Mouse (Mus musculus) bone marrow macrophage, adult 2 months (primary cell): ENCODE measurements around the gene Gm20937. TPM values are rescaled to one million over a fixed set of nuclear protein-coding genes. Genes with fewer than 3 reads are reported as not detected.
"Not testable (repeated sequence)": the region's sequence is repeated elsewhere in the genome, so short reads cannot be mapped to it uniquely, and the experiment has no call there.

Experiments used
- H3K27ac ChIP-seq: 2 replicates; pipeline ENCODE4 v1.5.1; 2012; ENCODE audit warnings: low read depth, low read length; ENCODE audit not compliant: insufficient read depth
- H3K4me1 ChIP-seq: 2 replicates; pipeline ENCODE4 v1.6.1; 2012; ENCODE audit warnings: low read length; ENCODE audit not compliant: control insufficient read depth, insufficient read depth
- H3K4me3 ChIP-seq: 2 replicates; pipeline ENCODE4 v1.5.1; 2012; ENCODE audit warnings: mild to moderate bottlenecking, low read length, moderate library complexity; ENCODE audit not compliant: insufficient read depth
- polyA plus RNA-seq: library from polyadenylated mRNA; stranded (reverse); fragments of >200 nt; gene quantifications from 2 replicates; pipeline ENCODE4 v1.2.4, GENCODE M21; 2012; ENCODE audit not compliant: missing spikeins, insufficient read depth, insufficient read length

Gene Gm20937
- polyA plus RNA-seq = not detected in 2 replicates

- not testable (repeated sequence) for H3K27ac ChIP-seq, H3K4me1 ChIP-seq, H3K4me3 ChIP-seq
Observed at GRCm38 (mm10) chrY:68294798-68295197, at the start of gene Gm20937. TSS of gene Gm20937 (minus strand) at chrY:68294898.

Other genes starting within 250 kb of the Gm20937 start
- not detected in 2 replicates for gene Gm20816, start 243.1 kb upstream of the Gm20937 start, polyA plus RNA-seq